Mouse (Mus musculus): Measurements from ENCODE around the gene Gpr137. TPM values are rescaled to one million over a fixed set of nuclear protein-coding genes. Genes with fewer than 3 reads are reported as not detected.
"Not testable (repeated sequence)": the region's sequence is repeated elsewhere in the genome, so short reads cannot be mapped to it uniquely, and the experiment has no call there.

Gene Gpr137
- polyA plus RNA-seq, 1 experiment from 2014 or later = 6.4 TPM

DNA sequence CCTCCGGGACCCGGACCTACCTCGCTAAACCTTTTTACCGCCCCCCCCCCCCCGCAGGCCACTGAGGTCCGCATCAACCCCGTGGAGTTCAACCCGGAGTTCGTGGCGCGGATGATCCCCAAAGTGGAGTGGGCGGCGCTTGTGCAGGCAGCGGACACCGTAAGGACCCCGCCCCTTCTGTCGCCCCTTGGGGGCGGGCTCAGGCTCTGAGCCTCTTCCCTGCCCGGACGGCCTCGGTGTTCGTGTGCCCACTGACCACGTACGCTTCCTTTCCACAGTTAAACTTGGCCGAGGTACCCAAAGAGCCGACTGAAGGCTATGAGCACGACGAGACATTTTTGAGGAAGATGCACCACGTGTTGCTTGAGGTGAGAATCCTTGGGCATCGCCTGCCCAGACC, 32.0 kb downstream of the Gpr137 start:
- Histone ChIP-seq H3K4me3 (replicated peaks) (peak overlapping the region; percentile 77), H3K4me1 (replicated peaks) (peaks cover 65% of the 10 kb centered on the region), H3K36me3 (peaks cover 51% of the 10 kb centered on the region), H3K27ac (peak overlapping the region; percentile 94), H3K4me2 (peak overlapping the region; percentile 95), H3K9ac (peak overlapping the region; percentile 84)
- WGBS (ENCODE audit: insufficient replicate concordance) = under 1% methylated on average over 30 of the region's 30 CpGs
- ATAC-seq (ENCODE audit: low read depth) (peak; percentile 30), DNase-seq (peak; percentile 63)
- H3K27me3 ChIP-seq; H3K9me3 ChIP-seq (replicated peaks): not testable (repeated sequence)

DNA sequence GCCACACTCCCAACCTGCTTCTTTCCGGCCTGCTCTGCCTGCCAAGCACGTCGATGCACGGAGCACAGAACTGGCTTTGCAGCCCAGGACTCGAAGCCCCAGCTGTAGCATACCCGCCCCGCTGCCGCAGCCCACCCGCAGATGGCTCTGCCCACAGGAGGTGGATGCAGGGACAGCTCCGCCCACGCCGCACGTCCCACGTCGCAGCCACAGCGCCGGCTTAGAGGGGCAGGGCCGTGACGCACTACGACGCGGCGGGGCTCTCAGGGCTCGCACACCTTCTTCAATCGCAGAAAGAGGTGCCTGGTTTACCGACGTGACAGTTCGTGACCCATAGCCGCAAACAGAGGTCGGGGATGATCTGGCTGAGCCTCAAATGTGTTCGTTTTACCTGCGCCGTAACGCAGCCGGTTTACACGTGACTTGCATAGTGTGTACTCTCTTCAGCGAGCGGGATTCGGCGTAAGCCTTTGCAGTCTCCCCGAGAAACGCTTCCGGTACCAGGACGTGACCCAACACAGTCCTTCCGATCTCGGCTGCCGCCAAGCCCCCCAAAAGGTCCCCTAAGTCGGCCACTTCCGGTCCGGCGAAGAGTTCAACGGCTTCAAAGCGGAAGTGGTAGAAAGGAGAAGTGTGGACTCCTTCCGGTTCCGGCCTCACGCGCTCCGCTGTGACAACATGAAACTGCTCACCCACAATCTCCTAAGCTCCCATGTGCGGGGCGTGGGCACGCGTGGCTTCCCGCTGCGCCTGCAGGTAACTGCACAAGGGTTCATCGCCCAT, 32.6 kb downstream of the Gpr137 start, which contains the start of the genes Trmt112 and Prdx5:
TSS of gene Trmt112 (plus strand) at position 192 of the 783 bp plus-strand sequence.
TSS of gene Prdx5 (minus strand) at position 600 of the 783 bp plus-strand sequence.
- under 1% methylated on average over 65 of the region's 65 CpGs for WGBS (ENCODE audit: insufficient replicate concordance)
- Histone ChIP-seq H3K27ac (peak within 1 kb of the TSS; percentile 94), H3K36me3 (peaks cover 54% of the 10 kb centered on the region), H3K4me2 (peak within 1 kb of the TSS; percentile 95), H3K4me1 (replicated peaks) (peaks cover 63% of the 10 kb centered on the region), H3K9ac (peak within 1 kb of the TSS; percentile 84), H3K9me3 (replicated peaks) (no peaks in the 10 kb centered on the region), H3K4me3 (replicated peaks) (peak within 1 kb of the TSS; percentile 77), H3K27me3 (no peaks in the 10 kb centered on the region)
- ATAC-seq (ENCODE audit: low read depth) (peak; percentile 89), DNase-seq (peak; percentile 84)

DNA sequence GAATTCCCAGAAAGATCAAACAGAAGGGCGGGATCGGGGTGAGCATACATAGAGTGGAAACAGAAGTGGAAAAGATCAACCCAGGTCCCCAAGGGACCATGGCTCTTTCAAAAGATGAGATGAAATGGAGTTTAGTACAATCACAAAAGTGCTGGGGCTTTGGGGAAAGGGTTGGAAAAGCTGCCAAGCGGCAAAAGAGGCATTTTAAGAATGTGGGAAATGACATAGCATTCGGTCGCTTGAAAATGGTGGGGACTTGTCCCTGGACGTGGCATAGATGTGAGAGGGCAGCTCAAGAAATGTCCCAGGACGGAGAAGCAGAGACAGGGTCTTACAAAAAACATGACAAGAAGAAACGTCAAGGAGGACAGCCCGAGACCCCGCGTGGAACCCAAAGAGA, 33.3 kb downstream of the Gpr137 start:
- H3K27me3 ChIP-seq = no peaks in the 10 kb centered on the region
- no peaks in the 10 kb centered on the region for H3K9me3 ChIP-seq (replicated peaks)
- ATAC-seq (ENCODE audit: low read depth) (0 out of 2 replicates have a peak, but pooled peaks have one; percentile 0), DNase-seq (no peak)
- H3K9ac ChIP-seq = peak overlapping the region; percentile 84
- WGBS (ENCODE audit: insufficient replicate concordance) = 8% methylated on average over 11 of the region's 11 CpGs
- peaks cover 53% of the 10 kb centered on the region for H3K36me3 ChIP-seq
- peak overlapping the region; percentile 77 for H3K4me3 ChIP-seq (replicated peaks)
- peak overlapping the region; percentile 94 for H3K27ac ChIP-seq
- H3K4me2 ChIP-seq = peak overlapping the region; percentile 95
- peaks cover 57% of the 10 kb centered on the region for H3K4me1 ChIP-seq (replicated peaks)

DNA sequence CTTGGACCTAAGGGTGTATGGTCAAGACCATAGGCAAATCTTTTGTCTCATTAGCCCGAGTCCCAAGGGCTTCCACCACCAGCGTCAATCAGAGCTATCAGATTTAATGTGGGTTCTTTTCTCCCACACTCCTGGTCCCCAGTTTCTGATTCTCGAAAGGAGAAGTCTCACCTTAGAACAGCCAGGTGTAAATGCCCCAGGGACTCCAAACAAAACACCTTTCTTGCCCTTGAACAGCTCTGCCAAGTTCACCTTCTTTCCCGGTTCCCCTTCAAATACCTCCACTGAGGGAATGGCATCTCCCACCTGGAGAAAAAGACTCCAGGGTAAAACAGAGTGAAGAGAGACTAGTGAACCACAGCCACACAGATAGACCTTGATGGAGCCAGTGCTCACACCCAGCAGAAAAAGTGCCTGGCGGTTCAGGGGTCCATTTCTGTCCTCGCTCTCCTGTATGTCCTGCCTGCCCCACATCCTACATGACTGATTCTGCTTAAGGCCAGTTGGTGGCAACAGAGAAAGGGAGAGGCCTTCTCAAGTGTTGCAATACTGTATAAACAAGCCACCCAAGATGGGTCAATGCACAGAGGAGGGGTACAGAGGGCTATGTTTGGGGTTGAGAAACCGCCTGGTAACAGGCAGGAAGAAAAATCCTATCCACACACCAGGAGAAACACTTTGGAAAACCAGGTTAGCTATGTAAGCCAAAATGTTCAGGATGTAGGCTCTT, 34.3 kb downstream of the Gpr137 start:
- Histone ChIP-seq H3K27me3 (no peaks in the 10 kb centered on the region), H3K27ac (peak overlapping the region; percentile 94), H3K4me3 (replicated peaks) (peak overlapping the region; percentile 77), H3K9me3 (replicated peaks) (no peaks in the 10 kb centered on the region), H3K36me3 (peaks cover 42% of the 10 kb centered on the region), H3K4me2 (peak overlapping the region; percentile 95), H3K9ac (peak overlapping the region; percentile 84), H3K4me1 (replicated peaks) (peaks cover 52% of the 10 kb centered on the region)
- WGBS (ENCODE audit: insufficient replicate concordance) = 67% methylated on average over 7 of the region's 7 CpGs
- DNase-seq (no peak), ATAC-seq (ENCODE audit: low read depth) (no peak)

DNA sequence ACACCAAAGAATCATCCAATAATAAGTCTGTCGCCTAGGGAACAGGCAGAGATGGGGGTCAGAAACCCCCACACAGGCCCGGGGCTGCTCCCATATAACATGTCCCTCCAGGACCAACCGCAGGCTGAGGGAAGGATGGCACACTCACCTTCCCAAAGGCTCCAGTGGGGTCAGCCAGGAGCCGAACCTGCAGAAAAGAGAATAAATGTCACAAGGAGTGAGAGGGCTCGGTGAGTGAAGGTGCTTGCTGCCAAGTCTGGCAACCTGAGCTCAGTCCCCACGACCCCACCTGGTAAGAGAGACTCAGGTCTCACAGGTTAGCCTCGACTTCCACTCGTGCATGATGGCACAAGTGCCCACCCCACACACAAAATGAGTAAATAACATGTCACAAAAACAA, 35.2 kb downstream of the Gpr137 start:
- Histone ChIP-seq H3K4me3 (replicated peaks) (0 out of 2 replicates have a peak overlapping the region, but pooled peaks have one; percentile 77), H3K4me2 (0 out of 2 replicates have a peak overlapping the region, but pooled peaks have one; percentile 95)
- no peak for ATAC-seq (ENCODE audit: low read depth)

DNA sequence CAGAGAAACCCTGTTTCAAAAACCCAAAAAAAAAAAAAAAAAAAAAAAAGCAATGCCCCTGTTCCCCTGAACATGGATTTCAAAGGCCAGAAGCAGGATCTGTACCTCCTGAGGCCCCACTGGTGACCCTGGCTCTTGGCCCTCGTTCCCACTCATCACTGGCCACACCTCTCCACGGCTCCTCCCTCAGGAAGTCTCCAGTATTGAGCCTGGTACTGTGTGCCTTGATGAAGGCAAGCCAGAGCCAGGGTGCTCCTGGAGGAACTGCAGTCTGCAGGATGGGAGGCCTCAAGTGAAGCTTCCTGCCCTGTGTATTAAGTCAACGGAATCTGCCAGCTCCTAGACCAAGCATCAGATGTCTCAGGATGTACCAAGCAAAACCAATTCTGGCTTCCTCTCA, 36.1 kb downstream of the Gpr137 start:
- no peaks in the 10 kb centered on the region for H3K9me3 ChIP-seq (replicated peaks)
- H3K4me2 ChIP-seq = no peak overlapping the region
- no peak overlapping the region for H3K4me3 ChIP-seq (replicated peaks)
- H3K27me3 ChIP-seq = no peaks in the 10 kb centered on the region
- DNase-seq = no peak
- no peak overlapping the region for H3K27ac ChIP-seq
- ATAC-seq (ENCODE audit: low read depth) = no peak
- H3K4me1 ChIP-seq (replicated peaks) = peaks cover 39% of the 10 kb centered on the region
- H3K36me3 ChIP-seq = peaks cover 25% of the 10 kb centered on the region
- 74% methylated on average over 3 of the region's 3 CpGs for WGBS (ENCODE audit: insufficient replicate concordance)
- H3K9ac ChIP-seq = no peak overlapping the region

More for the DNA sequence above, 35.2 kb downstream of the Gpr137 start:
- H3K27me3 ChIP-seq = no peaks in the 10 kb centered on the region
- peaks cover 34% of the 10 kb centered on the region for H3K36me3 ChIP-seq
- H3K4me1 ChIP-seq (replicated peaks) = peaks cover 48% of the 10 kb centered on the region
- no peak overlapping the region for H3K27ac ChIP-seq
- WGBS (ENCODE audit: insufficient replicate concordance) = 77% methylated on average over 8 of the region's 8 CpGs
- H3K9me3 ChIP-seq (replicated peaks) = no peaks in the 10 kb centered on the region
- no peak for DNase-seq
- H3K9ac ChIP-seq = no peak overlapping the region

DNA sequence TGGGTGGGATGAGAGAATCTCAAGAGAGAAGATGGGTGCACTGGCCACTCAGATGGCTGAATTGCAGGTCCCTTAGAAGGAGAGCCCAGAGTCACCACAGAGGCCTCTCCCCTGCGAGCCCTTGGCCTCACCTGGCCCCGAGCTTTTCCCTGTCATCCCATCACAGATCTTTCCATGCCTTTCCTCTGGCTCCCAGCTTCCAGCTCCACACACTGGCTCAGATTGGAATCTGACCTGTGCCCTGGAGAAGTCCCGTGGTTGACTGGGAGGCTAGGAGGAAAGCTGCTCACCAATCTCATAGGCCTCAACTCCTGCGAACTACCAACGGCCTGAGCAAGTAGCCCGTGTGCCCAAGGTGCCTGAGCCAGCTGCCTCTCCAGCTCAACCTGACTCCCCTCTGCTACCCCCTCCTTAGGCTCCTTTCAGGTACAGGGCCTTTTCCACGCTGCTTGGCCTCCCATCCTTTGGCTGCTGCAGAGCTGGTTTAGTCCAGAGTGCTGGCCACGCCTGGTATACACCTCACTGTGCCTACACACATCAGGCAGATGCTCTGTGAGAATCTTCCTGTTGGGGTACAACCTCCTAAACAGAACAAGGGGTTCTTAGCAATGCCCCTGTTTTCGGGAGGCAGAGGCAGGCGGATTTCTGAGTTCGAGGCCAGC, 36.7 kb downstream of the Gpr137 start:
- Histone ChIP-seq H3K27me3 (no peaks in the 10 kb centered on the region), H3K4me1 (replicated peaks) (peaks cover 35% of the 10 kb centered on the region), H3K9ac (no peak overlapping the region), H3K36me3 (peaks cover 22% of the 10 kb centered on the region), H3K4me3 (replicated peaks) (no peak overlapping the region), H3K4me2 (no peak overlapping the region), H3K9me3 (replicated peaks) (no peaks in the 10 kb centered on the region), H3K27ac (no peak overlapping the region)
- ATAC-seq (ENCODE audit: low read depth) (no peak), DNase-seq (no peak)
- WGBS (ENCODE audit: insufficient replicate concordance) = 78% methylated on average over 11 of the region's 11 CpGs

DNA sequence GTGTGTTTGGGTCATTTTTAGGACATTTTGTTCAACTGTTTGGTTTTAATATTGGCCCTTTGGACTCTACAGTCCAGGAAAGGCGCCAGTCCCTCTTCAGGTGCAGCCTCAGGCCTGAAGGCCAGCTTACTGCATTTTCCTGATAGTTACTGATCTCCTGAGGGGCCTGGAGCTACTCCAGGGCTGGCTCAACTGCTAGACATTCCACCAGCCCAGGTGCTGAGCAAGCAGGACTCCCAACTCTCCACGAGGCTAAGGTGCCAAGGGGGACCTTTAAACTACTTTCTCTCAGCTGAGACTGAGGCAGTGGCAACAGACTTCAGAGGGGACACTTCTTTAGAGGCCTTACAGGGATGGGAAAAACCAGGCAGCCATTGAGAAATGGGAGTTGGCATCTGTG, 37.4 kb downstream of the Gpr137 start:
- no peak for DNase-seq
- Histone ChIP-seq H3K4me1 (replicated peaks) (peaks cover 32% of the 10 kb centered on the region), H3K4me2 (no peak overlapping the region), H3K36me3 (peaks cover 22% of the 10 kb centered on the region), H3K4me3 (replicated peaks) (no peak overlapping the region), H3K27me3 (no peaks in the 10 kb centered on the region), H3K27ac (no peak overlapping the region; the same call in 1 of the 2 replicates), H3K9me3 (replicated peaks) (no peaks in the 10 kb centered on the region), H3K9ac (no peak overlapping the region)
- ATAC-seq (ENCODE audit: low read depth) = no peak
- WGBS (ENCODE audit: insufficient replicate concordance) = 56% methylated on average over 2 of the region's 2 CpGs

DNA sequence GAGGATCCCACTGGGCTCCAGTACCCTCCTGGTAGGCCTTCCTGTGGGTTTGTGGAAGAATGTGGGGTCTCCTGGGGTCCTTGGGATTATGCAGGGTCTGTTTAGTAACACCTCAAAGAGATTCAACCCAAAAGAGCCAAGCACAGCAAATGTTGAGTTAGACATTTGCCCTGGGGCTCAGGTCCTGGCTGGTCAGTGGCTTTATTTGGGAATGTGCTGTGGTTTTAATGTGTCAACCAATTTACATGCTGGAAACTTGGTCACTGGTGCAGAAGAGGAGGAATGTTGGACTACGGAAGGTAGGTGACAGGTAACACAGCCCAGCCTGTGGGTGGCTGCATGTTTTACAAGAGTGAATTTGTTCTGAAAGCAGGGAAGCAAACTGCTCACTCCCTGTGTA, 39.2 kb downstream of the Gpr137 start:
- Histone ChIP-seq H3K9ac (no peak overlapping the region), H3K36me3 (peaks cover 22% of the 10 kb centered on the region), H3K4me1 (replicated peaks) (peaks cover 18% of the 10 kb centered on the region), H3K27me3 (no peaks in the 10 kb centered on the region), H3K27ac (no peak overlapping the region), H3K4me3 (replicated peaks) (no peak overlapping the region), H3K4me2 (no peak overlapping the region), H3K9me3 (replicated peaks) (no peaks in the 10 kb centered on the region)
- 83% methylated on average over 1 of the region's 1 CpGs for WGBS (ENCODE audit: insufficient replicate concordance)
- ATAC-seq (ENCODE audit: low read depth) = no peak
- no peak for DNase-seq

DNA sequence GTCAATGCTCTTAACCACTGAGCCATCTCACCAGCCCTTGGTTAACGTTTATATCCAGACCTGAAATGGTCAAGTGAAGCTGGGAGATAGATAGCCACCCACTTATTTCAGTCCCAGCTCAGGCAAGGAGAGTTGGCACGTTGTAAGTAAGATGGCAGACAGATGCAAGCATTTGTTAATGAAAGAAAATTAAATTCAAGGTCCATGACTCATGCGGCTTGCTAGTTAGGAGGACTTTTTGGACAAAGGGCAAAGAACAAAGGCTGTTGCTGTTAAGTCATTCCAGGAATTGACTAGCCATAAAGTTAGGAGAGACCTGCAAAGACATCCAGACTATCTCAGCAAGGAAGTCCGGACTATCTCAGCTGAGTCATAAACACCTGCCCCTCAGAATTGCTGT, 42.6 kb downstream of the Gpr137 start:
- Histone ChIP-seq H3K27ac (no peak overlapping the region), H3K27me3 (no peaks in the 10 kb centered on the region), H3K4me3 (replicated peaks) (no peak overlapping the region), H3K9ac (no peak overlapping the region), H3K9me3 (replicated peaks) (no peaks in the 10 kb centered on the region), H3K36me3 (no peaks in the 10 kb centered on the region), H3K4me2 (no peak overlapping the region), H3K4me1 (replicated peaks) (no peaks in the 10 kb centered on the region)
- no peak for DNase-seq
- WGBS (ENCODE audit: insufficient replicate concordance) = 70% methylated on average over 4 of the region's 4 CpGs
- no peak for ATAC-seq (ENCODE audit: low read depth)
